ENCODE assay signal across 15 mouse cellular contexts in the genomic region with DNA sequence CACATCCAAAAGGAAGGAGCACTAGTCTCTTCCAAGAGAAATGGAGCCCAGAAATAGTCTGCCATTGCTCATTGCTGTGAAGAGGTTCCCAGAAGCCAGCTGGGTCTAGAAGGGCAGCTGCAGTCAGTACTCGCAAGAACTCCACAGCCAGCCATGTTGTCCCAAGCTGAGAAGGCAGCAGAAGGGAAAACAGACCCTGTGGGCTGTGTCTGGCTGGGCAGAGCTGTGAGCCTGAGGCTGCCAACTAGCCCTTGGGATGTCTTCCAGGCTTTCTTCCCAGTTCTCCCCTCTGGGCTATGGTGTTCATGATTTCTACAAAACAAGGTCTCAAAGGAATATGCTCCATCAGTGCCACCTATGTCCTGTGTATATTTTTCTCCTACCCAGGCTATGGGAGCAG.
"Had no signal": no experiment of that assay in that cellular context is flagged by ENCODE, and none has a peak within 500 bp of the region (broad histone marks: within the 10 kb centered on the region; RNA-seq: fewer than 3 reads in every experiment).

No protein-coding gene starts in this region.

- DNase-seq: kidney, adult 9 months; kidney, postnatal 36 days; lung, embryonic 14.5 days; lung, postnatal 10 days; lung, postnatal 4 days; midbrain, embryonic 14.5 days; right cerebral cortex, adult 18-20 months; right cerebral cortex, postnatal 25 days; thymus, postnatal 36 days had no signal

- H3K27me3 ChIP-seq: limb, embryonic 15.5 days; liver, embryonic 12.5 days; neural tube, embryonic 15.5 days had no signal

- ATAC-seq: liver, embryonic 12.5 days had no signal

- H3K4me2 ChIP-seq: limb, embryonic 15.5 days; liver, embryonic 12.5 days; lung, embryonic 14.5 days; neural tube, embryonic 15.5 days had no signal

- H3K9me3 ChIP-seq: limb, embryonic 15.5 days; liver, embryonic 12.5 days; midbrain, embryonic 10.5 days; neural tube, embryonic 15.5 days had no signal

- H3K36me3 ChIP-seq: limb, embryonic 15.5 days; liver, embryonic 12.5 days; midbrain, embryonic 10.5 days; neural tube, embryonic 15.5 days had no signal

- H3K4me3 ChIP-seq: limb, embryonic 15.5 days; liver, embryonic 12.5 days; midbrain, embryonic 10.5 days; myocyte; neural tube, embryonic 15.5 days had no signal

- H3K27ac ChIP-seq: kidney, postnatal 0 days; limb, embryonic 15.5 days; liver, embryonic 12.5 days; midbrain, embryonic 10.5 days; neural tube, embryonic 15.5 days had no signal

- H3K4me1 ChIP-seq: liver, embryonic 12.5 days; midbrain, embryonic 10.5 days had no signal

- H3K9ac ChIP-seq: limb, embryonic 15.5 days; liver, embryonic 12.5 days; lung, embryonic 14.5 days; neural tube, embryonic 15.5 days had no signal
